Mouse (Mus musculus): ENCODE measurements at regions not wholly inside any gene's neighbourhood (a gene's known extent, or its start where the extent isn't known, plus 50 kb on each side); places are given as distances from the start of the nearest gene placed in this dataset.
"Not testable (repeated sequence)": the region's sequence is repeated elsewhere in the genome, so short reads cannot be mapped to it uniquely, and the experiment has no call there.

DNA sequence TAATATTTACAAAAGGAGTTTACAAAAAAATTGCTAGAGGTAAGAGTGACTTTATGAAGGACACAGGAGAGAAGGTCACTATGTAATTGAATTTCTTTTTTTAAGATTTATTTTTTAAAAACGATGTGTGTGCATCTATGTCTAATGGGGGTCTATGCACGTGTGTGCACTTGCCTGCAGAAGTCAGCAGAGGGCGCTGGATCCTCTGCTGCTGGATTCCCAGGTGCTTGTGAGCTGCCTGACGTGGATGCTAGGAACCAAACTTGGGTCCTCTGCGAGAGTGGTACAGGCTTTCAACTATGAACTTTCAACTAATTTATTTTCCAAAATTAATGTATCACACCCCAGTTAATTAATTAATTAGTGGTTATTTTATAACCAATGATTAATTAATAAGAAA, 85.0 kb downstream of the Glrx3 start:
- no peak for DNase-seq (ENCODE audit: low spot score in 2 of 2)

DNA sequence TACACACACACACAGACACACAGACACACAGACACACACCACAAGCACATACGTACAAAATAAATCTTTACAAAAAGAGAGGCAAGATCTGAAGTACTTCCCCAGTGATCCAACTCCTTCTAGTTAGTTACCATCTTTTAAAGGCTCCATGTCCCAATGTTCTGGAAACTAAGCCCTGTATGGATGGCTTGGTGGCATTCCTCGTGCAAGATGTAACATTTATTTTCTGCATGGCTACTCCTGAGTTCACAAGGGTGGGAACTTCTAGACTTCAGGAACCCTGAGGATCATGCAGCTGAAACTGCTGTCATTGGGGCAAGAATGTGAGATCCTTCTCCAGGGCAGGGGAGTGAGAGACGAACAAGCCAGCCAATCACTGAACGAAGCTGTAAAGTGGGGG, 96.1 kb downstream of the Glrx3 start:
- no peak for DNase-seq (ENCODE audit: low spot score in 2 of 2)

DNA sequence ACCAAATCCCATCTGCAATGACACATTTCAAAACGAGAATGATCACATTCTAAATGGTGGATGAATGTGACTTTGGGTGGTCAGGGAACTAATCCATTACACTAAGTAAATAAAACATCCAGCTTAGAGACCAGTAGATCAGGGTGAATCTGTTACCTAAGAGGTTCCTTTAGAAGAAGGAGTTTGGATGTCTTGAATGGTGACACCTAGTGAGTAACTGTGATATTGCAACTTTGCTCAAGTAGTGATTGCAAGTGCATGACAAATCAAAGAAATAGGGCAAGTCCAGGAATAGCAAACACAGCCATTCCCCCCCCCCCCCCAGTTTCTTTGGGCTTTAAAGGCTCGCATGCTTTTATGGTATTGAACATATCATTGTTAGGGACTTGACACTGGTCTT, 112.6 kb downstream of the Glrx3 start:
- peak in 1 of 2 experiments; percentile 11 for DNase-seq (ENCODE audit: low spot score in 2 of 2)

DNA sequence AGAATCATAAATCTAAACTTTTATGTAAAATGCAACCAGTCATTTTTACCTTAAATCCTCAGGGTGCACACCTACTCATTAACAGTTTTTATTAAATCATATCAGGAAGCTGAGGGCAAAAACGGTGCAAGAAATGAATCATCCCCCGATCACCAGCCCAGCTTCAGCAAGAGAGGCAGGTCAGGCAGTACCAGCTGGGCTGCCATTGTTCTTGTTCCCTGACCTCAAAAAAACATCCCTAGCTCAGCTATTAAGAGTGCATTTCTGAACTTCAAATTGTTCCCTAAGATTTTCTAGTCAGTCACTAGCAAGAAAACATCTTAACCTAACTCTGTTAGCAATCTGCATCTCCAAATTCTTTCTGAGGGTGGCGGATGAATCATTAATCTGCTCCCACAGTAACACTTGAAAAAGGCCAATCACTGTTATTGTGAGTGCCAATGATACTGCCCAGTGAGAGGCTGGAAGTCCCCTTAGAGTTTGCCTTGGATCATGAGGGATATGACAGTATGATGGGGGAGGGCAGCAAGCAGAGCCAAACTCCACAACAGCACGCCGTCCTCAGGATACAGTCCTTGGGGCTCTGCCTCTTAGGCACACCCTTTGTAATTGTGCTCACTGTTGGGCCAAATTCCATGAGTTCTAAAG, 115.3 kb downstream of the Glrx3 start:
- DNase-seq (ENCODE audit: low spot score in 2 of 2): no peak

DNA sequence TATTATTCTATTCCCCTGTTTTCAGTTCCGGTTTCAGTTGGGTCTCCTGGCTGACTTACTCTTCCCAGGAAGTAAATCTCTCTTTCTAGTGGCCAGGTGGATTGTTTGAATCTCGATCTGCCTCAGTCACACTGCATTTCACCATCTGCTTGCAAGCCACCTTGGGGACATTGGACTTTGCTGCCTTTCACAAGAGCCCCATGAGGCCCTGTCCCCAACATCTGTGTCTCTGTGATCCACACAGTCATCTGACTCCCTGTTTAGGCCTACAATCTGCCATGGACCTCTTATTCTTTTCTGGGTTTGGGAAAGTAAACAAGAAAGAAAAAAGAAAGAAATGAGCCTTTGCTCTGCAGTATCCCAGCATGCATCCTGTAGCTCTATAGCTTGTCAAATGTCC, 118.1 kb downstream of the Glrx3 start:
- DNase-seq (ENCODE audit: low spot score in 2 of 2): no peak

DNA sequence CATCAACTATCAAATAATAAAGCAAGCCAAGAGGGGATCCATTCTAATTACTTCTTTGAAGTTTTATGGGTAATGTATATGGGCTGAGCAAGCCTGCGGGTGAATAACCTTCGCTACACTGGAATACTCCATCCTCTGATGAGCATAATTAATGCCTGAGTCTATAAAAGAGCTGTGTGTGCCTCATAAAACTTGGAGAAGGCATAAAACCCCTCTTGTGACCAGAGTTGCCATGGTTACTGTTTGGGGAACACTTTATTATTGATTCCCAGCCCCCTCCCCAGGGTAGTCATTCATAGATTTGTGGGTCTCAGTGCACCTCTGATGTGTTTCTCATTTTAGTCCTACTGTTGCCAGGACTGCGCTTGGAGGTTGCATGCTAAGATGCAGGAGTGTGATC, 120.0 kb downstream of the Glrx3 start:
- no peak for DNase-seq (ENCODE audit: low spot score in 2 of 2)

DNA sequence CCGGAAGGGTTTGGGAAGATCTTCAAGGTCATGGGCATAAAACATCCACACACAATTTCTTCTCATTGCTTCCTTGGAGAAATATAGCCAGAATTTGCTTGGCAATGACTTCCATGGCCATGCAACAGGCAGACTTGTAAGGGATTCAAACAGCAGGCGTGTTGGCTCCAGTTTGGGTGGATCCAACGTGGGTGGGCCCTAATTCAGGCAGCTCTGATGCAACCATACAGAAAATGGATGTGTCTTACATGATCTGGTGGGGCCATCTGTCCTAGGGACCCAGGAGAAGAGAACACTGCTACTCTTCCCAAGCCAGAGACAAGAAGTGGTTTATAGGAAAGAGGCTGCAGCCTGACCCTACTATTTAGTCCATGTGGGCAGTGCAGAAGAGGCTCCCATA, 121.5 kb downstream of the Glrx3 start:
- no peak for DNase-seq (ENCODE audit: low spot score in 2 of 2)

DNA sequence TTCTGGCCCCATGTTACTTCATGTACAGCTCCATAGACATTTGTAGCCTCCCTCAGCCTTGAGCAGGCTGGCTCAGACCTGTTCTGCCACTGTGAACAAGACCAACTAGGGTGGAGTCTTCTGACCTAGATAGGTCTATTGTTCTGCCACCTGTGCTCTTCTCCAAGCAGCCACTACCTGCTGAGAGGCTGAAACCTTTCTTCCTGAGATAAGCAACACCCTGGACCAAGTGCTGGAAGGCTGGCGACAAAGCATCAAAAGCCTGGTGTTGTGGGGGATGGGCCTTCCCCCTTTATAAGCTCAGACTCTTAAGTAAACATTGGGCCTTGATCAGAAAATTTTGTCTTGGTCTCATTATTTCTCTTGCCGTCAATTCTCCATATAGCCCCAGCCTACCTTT, 132.8 kb downstream of the Glrx3 start:
- no peak for DNase-seq (ENCODE audit: low spot score in 2 of 2)

DNA sequence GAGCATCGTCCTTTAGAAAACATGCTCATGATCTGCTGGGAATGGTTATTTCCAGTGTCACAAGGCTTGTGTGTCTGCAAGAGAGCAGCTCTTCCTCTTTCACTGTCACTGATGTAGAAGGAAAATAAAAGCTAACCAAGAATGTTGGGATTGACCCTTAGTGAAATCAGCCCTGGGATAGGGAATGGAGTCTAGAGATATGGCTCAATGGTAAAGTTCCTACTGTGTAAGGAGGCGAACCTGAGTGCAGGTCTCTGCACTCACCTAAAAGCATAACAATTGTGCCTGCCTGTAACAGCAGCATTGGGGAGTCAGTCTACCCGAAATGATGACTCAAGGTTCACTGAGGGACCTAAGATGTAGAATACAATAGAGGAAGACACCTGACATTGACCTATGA, 138.1 kb downstream of the Glrx3 start:
- DNase-seq (ENCODE audit: low spot score in 2 of 2): no peak

DNA sequence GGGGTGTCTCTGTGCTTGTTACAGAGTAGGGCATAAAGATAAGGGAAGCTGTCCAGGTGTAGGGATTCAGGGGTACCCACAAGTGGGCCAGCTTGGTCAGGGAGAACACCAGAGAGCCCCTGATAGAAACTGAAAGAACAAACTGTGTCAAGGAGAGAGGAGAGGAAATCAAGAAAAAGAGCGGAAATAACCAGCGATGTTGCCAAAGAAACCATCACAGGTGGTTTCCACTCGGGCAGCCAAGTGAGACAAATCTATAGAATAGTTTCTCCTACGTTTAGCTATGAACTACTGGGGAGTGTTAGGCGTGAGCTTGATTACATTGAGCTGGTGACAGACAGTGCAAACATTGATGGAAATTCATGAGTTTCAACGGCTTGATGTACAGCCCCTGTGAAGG, 138.8 kb downstream of the Glrx3 start:
- DNase-seq (ENCODE audit: low spot score in 2 of 2): no peak

DNA sequence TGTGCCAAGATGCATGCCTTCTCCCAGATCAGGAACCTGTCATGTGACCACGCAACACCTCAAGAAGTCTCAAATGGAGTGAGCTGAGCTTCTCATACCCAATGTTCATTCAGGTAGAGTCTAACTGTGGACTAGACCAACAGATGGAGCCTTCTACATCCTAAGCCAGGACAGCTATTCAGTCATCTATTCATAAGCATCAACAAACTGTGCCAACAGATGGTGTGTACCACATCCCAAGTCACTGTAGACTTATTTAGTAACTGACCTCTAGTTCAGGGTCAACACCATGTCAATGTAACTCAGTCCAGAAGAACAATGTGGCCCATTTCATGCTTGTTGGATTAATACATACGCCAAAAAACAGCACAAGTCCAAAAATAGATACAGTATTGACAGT, 146.1 kb downstream of the Glrx3 start:
- no peak for DNase-seq (ENCODE audit: low spot score in 2 of 2)

DNA sequence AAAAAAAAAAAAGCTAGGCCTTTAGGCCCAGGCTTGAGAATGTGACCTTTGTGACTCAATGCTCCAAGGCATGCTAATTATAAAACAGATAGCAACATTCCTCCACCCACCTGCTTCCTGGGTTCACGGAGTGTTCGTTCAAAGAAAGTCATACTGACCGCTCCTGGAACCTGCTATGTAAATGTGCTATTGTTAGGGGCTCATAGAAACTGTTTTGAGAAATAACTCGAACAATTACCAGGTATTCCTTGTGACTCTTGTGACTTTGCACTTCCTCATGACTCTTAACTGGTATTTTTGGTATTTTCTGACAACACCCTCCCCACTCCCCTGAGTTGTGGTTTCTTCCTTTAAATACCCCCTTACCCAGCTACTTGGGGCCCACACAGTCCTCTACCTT, 147.5 kb downstream of the Glrx3 start:
- DNase-seq (ENCODE audit: low spot score in 2 of 2): not testable (repeated sequence)

DNA sequence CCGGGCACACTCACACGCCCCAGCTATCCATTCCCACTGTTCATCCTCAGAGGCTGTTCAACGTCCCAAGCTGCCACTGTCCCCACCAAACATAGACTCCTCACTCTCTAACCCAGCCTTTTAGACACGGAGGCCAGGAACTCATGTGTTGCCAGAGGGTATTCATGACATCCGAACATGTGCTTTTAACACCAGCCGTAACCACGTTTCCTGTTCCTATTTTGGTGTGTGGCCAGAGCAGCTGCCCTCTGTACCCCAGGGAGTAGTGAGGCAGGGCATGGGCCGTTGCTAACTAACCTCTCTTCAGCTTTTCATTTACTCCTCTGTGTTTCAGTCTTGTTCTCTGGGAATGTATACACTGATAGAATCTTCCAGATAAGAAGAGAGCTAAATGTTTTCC, 156.2 kb downstream of the Glrx3 start:
- peak in 1 of 2 experiments; percentile 24 for DNase-seq (ENCODE audit: low spot score in 2 of 2)

DNA sequence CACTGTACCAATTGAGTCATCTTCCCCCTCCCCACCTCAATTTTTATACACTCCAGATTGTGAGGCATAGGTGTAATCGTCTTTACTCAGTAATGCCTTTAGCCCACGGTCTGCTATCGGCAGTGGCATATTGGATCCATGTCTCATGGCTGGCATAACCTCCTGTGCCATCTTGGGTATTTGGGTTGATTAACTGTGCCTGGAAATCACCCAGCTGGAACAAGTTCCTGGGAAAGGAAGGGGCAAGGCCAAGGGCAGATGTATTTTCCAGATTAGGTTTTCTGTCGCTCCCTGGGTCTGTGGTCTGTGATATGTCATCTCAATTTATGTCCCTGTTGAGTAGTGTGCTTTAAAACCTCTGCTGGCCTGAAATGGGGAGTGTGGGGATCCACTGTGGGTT, 158.2 kb downstream of the Glrx3 start:
- no peak for DNase-seq (ENCODE audit: low spot score in 2 of 2)

DNA sequence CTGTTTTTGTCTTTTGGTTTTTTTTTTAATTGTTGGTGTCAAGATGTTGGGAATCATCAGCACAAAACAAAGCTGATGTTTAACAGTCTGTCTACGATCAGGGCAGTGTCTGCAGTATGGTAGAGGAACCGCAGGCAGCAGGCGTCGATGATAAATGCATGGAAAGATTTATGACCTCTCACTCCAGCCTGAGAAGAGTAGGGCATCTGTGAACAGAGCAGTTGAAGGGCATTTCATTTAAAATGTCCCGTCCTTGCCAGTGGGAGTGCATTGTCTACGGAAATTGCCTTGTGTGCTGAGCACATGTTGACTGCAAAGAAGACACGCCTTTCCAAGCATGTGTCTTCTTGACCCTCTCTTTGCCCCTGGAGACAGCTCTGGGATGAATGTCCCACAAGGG, 158.7 kb downstream of the Glrx3 start:
- DNase-seq (ENCODE audit: low spot score in 2 of 2): no peak

DNA sequence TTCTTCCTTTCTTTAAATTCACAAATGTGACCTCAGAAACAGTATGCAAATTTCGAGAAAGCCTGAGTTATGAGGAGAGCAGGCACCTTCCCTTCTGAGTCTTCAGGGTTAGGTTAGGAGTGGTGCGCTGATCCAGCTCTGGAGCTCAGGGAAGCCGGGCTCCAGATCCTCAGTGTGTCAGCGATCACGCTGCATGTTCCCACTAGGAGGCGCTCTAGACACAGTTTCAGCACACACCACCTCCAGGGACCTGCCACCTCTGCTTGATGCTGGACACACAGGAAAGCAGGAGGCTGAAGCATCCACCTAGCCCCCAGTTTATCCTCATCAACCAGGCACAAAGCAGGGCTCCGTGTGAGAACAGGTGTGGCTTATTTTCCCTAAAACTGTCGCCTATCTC, 165.6 kb downstream of the Glrx3 start:
- DNase-seq (ENCODE audit: low spot score in 2 of 2): peak; percentile 31 to 35

DNA sequence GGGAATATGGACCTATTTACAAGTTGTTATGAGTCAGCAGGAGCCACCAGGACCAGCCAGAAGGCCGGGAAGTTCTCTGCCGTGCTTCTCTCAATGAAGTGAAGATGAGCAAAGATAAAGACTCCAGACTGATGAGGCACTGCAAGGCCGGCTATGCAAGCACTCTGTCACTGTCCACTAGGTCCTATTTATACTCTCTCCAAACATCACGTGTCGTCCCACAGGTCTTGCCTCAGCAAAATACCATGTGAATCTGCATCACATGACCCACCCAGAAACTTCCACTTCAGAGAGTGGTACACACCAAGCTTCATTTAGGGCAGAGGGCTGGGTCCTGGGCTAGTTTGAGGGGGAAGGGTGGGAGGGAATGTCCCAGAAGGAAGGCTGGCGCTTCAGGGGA, 172.3 kb downstream of the Glrx3 start:
- peak in 1 of 2 experiments; percentile 9 for DNase-seq (ENCODE audit: low spot score in 2 of 2)

DNA sequence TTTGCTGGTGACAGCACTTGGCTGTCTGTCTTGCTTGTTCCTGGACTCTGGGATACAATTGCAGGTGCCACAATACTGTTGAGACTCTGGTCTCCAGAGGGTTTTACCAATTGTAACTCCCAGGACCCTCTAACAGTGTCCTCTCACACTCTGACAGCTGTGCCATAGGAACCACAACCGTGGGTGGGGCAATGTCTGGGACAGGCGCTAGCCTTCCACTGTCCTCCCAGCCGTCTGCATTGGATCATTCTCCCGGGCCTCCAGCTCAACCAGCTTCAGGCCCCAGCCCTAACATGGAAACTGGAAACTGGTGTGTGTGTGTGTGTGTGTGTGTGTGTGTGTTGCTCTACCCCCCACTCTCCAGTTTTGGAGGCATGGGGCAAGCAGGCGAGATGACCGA, 173.9 kb downstream of the Glrx3 start:
- no peak for DNase-seq (ENCODE audit: low spot score in 2 of 2)

DNA sequence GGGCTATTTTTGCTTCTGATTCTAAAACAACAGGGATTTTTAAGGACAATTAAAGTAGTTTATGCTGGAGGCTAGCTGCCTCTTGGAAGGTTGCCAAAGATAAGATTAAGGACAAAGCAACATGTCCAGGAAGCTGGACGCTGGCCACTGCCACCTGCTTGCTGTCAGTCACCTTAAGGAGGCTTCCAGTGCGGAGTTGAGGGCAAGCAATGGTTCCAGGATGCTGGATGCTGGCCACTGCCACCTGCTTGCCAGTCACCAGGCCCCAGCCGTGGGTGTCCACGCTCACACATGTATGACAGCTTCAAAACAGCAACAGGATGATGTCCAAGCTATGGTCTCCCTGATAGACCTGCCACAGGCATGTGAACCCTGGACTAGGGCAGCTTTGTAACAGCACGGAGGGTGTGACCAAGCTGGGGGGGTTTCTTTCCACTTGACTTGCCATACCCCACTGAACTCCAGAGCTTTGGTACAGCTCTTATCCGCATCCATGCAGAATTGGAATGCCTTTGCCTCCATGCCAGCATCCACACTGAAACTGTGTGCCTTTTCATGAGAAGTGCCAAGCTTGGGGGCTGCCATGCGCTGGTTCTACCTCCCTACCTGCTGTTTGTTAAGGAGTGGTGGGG, 174.6 kb downstream of the Glrx3 start:
- no peak for DNase-seq (ENCODE audit: low spot score in 2 of 2)

DNA sequence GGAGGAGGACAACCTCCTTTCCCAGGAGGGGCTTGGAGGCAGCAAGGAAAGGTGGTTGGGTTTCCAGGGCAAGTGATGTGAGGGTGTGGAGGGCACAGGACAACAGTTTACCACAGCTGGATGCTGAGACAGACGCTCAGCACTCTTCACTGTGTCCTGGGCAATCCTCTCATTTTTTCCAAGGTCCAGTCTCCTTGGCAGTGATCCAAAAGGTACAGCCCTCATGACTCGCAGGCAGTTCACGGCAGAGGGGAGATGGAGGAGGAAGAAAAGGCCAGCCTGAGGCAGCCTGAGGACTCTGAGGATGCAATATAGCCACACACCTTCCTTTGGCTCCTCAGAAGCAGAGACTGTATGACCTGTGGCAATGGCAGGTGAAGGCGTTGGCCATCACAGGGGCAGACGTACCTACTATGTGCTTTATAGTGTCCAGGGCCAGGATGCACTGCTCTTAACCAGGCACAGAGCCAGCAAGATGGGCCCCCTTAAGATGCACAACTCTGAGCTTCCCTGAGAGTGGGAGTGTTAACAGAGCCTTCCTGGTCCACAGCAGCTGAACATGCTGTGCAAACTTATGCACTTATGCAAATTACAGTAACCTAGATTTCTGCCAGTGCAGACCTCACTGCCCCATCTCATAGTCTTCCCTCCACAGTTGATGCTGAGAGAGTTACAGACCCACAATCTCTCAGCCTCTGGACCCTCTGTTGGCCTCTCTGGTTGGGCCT, 181.2 kb downstream of the Glrx3 start:
- DNase-seq (ENCODE audit: low spot score in 2 of 2): no peak

DNA sequence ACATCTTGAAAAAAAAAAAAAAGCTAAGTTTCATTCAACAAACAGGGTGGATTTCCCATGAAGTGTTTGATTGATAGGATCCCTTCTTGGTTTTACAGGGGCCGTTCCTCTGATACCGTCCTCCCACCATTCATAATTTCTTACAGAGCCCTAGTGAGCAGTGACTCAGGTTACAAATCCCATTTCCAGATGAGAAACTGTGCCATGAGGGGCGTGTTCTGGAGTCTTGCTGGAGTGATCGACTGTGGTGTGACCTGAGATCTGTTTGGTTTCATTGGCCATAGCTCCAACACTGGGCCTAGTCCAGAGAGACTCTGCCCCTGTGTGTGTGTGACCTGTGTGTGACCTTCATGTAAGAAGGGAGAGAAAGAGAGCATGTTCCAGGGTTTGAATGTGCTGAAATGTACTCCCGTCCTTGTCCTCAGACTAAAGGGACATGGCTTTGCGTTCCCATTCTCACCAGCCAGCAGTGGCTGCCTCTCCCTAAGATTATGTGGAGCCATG, 181.9 kb downstream of the Glrx3 start:
- DNase-seq (ENCODE audit: low spot score in 2 of 2): no peak

DNA sequence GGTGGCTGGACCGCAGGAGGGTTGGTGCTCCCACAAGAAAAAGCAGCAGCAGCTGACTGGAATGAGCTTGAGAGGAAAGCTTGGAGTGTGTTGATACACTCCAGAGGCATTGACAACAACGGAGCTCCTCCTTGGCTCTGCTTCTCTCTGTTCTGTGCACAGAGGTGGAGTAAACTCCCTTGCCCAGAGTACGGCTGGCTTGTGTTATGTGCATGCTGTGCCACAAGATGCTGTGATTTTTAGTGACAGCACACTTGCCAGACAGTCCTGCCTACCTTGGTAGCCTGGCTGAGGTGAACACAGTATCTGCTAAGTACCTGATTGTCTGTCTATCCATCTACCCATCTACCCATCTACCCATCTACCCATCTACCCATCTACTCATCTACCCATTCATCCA, 190.9 kb downstream of the Glrx3 start:
- no peak for DNase-seq (ENCODE audit: low spot score in 2 of 2)

DNA sequence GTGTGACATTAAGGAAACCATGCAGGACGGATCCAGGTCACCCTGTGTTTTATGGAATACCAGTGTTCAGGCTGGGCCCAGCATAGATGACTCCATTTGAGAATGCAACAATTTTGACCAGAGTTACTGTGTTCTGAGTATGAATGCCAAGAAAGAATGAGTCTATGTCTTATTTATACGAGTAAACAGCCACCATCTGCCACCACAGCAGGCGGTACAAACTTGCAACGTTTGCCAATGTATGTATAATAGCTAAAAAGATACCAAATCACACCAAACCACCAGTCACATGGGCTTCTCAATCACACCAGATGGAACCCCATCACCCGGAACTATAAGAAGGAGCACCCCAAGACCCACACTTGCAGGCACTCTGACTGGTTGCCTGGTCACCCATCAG, 192.1 kb downstream of the Glrx3 start:
- DNase-seq (ENCODE audit: low spot score in 2 of 2): no peak

All from heart, adult 9 months (tissue).